Mouse (Mus musculus): ENCODE measurements around the gene Pipox.
A peak's percentile ranks its signal among the peaks of the same experiment; 100 is the strongest.

Pipox gene

DNA sequence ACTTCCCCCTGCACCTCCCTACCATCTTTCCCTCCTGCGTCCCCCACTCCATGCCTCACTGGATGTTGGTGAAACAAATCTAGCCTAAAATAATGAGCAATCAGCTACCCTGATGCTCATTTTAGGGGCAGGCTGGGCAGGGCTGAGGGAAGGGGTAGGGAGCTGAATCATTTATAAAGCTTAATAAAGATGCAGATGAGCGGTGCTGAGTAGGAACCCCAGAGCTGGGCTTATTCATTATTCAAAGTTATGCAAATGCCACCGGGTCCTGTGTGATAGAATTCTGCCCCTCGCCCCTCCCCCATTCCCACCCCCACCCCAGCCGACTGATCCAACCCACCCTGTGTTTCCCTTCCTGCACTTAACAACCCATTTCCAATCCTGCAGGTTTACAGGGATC lies 18.6 kb downstream of the Pipox start:
- DNase-seq = no peak

GRCm38 (mm10) chr11:77874685-77875231 lies 19.1 kb downstream of the Pipox start:
- no peak for DNase-seq

- no peak for DNase-seq
Observed at GRCm38 (mm10) chr11:77873116-77873515, 20.8 kb downstream of the Pipox start.

- DNase-seq = no peak
Observed at GRCm38 (mm10) chr11:77872685-77873084, 21.2 kb downstream of the Pipox start.

DNA sequence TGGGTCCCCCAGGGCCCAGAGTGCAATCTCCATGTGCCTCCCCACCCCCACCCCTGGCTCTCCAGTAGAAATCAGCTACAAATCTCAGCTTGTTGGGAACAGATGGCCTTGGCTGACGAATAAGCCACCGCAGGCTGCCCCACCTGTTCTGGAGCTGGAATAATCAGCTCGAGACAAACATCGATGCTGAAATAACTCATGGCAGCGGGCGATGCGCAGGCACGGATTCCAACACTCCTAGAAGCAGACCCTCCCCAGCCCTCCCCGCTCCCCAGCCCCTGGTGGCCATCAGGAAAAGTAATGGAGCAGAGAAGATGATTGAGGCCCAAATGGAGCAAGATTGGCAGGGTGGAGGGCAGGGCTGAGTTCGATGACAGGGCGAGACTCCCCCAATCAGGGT lies 21.7 kb downstream of the Pipox start:
- peak; percentile 60 for DNase-seq

GRCm38 (mm10) chr11:77871436-77871835 lies 22.5 kb downstream of the Pipox start:
- peak; percentile 71 for DNase-seq

DNA sequence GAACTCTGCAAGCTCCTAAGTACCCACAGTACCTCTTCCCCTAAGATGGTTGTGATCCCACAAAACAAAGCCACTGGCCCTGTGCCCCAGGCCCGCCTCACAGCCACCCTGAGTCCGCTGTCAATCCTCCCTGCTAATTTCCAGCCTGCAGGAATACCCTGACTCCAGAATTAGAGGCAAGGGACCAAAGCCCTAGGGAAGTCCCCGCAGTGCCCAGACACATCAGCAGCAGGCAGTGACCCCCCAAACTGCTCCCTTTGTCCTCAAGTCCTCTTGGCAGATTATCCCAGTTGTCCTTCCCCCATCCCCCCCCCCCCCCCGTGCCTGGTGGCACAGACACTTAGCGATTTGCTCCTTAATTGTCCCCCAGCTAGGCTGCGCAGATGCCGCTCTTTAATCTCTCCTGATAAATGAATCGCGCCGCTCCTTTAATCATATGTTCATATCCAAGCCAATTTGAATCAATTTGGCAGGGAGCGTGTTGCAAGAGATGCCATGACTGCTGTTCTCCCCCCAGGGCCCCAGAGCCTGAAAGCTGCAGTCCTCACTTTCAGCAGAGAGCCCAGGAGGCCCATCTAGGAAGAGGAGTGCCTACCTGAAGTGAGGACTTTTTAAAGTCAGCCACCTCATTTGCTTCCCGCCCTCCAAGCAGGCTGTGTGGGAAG lies 26.3 kb downstream of the Pipox start:
- DNase-seq = no peak

- no peak for DNase-seq
Observed at GRCm38 (mm10) chr11:77864771-77865170, 29.1 kb downstream of the Pipox start.

DNA sequence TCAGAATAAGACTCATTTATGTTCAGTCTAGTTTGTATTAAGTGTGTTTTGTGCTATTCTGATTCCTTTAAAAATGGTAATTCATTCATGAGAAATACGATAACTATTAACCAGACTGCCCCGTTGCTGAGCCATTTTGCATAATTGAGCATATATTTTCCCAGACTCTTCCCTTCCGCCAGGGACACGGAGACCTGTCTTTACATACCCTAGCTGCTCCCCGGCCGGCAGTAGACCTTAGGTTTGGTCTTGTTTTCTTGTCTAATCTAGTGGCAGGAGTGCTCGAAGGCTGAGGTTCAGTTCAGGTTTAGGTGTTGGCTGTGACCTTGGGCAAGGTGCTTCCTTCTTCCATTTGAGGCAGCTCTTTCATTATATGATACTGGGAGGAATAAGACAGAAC lies 31.0 kb downstream of the Pipox start:
- no peak for DNase-seq

DNA sequence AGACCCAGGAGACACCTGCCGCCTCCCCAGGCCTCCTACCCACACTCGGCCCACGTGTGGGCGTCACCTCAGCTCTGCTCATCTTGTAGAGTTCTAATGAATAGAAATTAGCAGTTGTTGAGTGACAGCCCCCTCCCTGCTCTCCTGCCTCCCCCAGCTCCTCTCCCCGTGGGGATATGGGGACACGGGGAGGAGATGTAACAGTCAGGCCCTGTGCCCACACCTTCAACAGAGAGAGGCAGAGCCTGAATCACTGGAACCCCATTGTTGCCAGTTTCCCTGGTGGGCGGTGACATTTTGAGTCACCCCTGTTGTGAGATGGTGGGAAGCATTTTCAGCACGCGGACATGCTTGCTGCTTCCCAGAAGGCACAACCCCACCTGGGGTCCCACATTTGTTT lies 32.9 kb downstream of the Pipox start:
- DNase-seq = no peak

DNA sequence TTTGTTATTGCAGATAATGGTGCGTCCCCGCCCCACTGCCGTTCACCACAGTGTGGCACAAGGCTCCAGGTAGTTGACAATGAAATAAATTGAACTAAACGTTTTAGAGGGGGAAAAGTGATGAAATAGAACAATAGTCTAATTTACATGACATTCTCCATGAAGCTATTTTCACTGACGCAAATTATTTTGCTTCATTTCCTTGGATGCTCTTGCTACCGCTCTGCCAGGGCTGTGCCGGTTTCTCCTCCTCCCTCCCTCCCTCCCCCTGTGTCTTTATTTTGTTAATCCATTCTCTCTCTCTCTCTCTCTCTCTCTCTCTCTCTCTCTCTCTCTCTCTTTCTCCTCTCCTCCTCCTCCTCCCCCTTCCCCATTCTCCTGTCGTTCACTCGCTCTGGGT lies 35.3 kb downstream of the Pipox start:
- no peak for DNase-seq

DNA sequence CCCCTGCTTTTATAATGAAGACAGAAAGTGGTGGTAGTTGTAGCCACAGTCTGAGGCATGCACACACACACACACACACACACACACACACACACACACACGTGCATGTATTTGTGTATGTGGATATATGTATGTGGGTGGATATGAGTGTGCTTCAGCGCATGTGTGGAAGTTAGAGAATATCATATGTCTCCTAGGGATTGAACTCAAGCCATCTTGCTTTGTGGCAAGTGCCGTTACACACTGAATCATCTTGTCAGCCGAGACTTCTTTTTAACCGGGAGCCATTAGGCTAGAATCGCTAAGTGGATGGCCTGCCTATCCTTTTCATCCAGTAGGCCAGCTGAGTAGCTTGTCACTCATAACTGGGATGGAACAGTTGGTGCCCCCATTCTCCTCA lies 36.8 kb downstream of the Pipox start:
- DNase-seq = no peak

DNA sequence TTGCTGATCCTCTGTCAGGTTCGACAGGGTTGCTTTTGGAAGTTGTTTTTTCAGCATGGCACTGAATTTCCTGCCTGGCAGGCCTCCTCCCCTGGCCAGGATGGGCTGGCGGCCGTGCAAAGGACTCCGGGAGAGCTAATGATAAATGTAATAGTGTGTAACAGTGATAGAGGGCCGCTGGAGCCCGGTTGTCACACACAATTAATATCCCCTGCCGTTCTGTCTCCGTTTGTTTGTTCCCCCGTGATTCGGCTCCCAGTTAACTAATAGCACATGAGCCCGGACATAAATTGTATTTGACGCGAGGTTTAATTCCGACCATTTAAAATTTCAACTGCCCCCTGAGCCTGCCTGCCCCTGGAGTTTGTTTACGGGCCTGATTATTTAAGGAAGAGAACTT lies 38.5 kb downstream of the Pipox start:
- DNase-seq = no peak

GRCm38 (mm10) chr11:77854641-77855040 lies 39.3 kb downstream of the Pipox start:
- DNase-seq = no peak

GRCm38 (mm10) chr11:77852941-77853668 lies 40.8 kb downstream of the Pipox start:
- no peak for DNase-seq

- DNase-seq = no peak
Observed at GRCm38 (mm10) chr11:77852195-77852594, 41.7 kb downstream of the Pipox start.

GRCm38 (mm10) chr11:77851483-77852010 lies 42.3 kb downstream of the Pipox start:
- no peak for DNase-seq

GRCm38 (mm10) chr11:77850401-77851244 lies 43.3 kb downstream of the Pipox start:
- peak; percentile 69 for DNase-seq

- DNase-seq = no peak
Observed at GRCm38 (mm10) chr11:77849151-77849550, 44.7 kb downstream of the Pipox start.

DNA sequence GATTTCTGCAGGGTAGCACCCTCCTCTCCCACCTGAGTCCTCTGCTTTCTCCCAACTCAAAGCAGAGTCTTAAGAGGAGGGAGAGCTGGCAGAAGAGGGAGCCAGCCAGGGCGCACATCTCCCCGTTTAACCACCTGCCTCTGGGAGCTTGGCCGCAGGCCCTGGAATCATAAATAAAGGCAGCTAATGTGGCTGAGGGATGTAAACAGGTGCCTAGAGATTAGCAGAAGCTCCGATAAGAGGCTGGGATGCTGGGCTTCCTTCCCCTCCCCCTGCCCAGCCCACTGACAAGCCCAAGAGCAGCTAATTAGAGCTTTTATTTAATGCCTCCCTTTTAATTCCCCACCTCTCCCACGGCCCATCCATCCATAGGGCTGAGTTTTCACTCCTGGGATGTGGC lies 45.8 kb downstream of the Pipox start:
- DNase-seq = no peak

DNA sequence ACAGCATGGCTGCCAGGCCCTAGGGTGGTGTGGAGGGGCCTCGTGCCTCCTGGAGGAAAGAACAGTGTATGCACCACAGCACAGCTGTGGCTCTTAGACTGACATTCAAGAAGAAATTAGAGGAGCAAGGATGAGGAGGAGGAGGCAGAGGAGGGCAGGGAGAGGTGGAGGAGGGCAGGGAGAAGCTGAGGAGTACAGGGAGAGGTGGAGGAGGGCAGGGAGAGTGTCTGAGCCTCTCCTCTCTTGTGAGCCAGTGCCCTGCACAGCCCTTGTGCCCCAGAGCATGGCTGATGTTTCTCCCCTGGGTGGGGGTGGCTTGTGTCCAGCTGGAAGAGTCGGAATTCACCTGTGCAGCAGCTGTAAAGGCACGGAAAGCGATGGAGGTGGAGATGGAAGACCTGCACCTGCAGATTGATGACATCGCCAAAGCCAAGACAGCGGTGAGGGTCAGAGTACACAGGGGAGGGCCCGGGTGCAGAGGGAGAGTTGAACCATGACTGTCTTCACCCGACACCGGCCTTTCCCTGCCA lies 46.2 kb downstream of the Pipox start:
- DNase-seq = no peak

DNA sequence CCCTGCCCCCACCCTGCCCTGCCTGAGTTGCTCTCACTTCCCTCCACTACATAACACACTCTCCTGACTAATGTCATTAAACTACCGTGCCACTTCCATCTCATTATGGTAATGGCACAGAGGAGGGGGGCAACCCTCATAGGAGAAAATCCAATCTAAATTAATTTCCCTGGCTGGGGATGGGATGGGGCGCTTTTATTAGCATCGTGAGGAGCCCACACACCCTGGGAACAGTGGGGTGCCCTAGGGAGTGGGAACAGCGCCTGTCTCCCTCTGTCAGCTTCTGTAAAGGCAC lies 50.0 kb downstream of the Pipox start:
- no peak for DNase-seq
